Mouse (Mus musculus): Measurements from ENCODE around the gene Lsm4.

The Lsm4 gene

GRCm38 (mm10) chr8:70678679-70679078 is 5.6 kb downstream of the Lsm4 start:
- DNase-seq (ENCODE audit: extremely low spot score): no peak

- DNase-seq (ENCODE audit: extremely low spot score): no peak
Measured at GRCm38 (mm10) chr8:70679404-70679803, 6.4 kb downstream of the Lsm4 start.

- DNase-seq (ENCODE audit: extremely low spot score): no peak
Measured at GRCm38 (mm10) chr8:70680039-70680438, 7.0 kb downstream of the Lsm4 start.

GRCm38 (mm10) chr8:70681410-70681809 is 8.4 kb downstream of the Lsm4 start:
- DNase-seq (ENCODE audit: extremely low spot score): no peak

- DNase-seq (ENCODE audit: extremely low spot score): peak; percentile 47
Measured at GRCm38 (mm10) chr8:70682193-70682592, 9.1 kb downstream of the Lsm4 start.

GRCm38 (mm10) chr8:70682692-70683091 is 9.6 kb downstream of the Lsm4 start:
- DNase-seq (ENCODE audit: extremely low spot score): no peak

- DNase-seq (ENCODE audit: extremely low spot score): no peak
Measured at GRCm38 (mm10) chr8:70684291-70684690, 11.2 kb downstream of the Lsm4 start.

GRCm38 (mm10) chr8:70687576-70687975 is 14.5 kb downstream of the Lsm4 start:
- DNase-seq (ENCODE audit: extremely low spot score): no peak

GRCm38 (mm10) chr8:70688136-70688535 is 15.1 kb downstream of the Lsm4 start:
- DNase-seq (ENCODE audit: extremely low spot score): no peak

GRCm38 (mm10) chr8:70689892-70690390 is 16.9 kb downstream of the Lsm4 start:
- no peak for DNase-seq (ENCODE audit: extremely low spot score)

- no peak for DNase-seq (ENCODE audit: extremely low spot score)
Measured at GRCm38 (mm10) chr8:70691230-70691629, 18.2 kb downstream of the Lsm4 start.

- peak; percentile 93 for DNase-seq (ENCODE audit: extremely low spot score)
Measured at GRCm38 (mm10) chr8:70691727-70692231, 18.7 kb downstream of the Lsm4 start.

GRCm38 (mm10) chr8:70693636-70694035 is 20.6 kb downstream of the Lsm4 start:
- no peak for DNase-seq (ENCODE audit: extremely low spot score)

- no peak for DNase-seq (ENCODE audit: extremely low spot score)
Measured at GRCm38 (mm10) chr8:70695318-70696018, 22.4 kb downstream of the Lsm4 start.

- DNase-seq (ENCODE audit: extremely low spot score): peak; percentile 64
Measured at GRCm38 (mm10) chr8:70696019-70696885, 23.2 kb downstream of the Lsm4 start.

- DNase-seq (ENCODE audit: extremely low spot score): no peak
Measured at GRCm38 (mm10) chr8:70696946-70697345, 23.9 kb downstream of the Lsm4 start.

- DNase-seq (ENCODE audit: extremely low spot score): no peak
Measured at GRCm38 (mm10) chr8:70697366-70698250, 24.6 kb downstream of the Lsm4 start.

- peak; percentile 99 for DNase-seq (ENCODE audit: extremely low spot score)
Measured at GRCm38 (mm10) chr8:70698310-70699109, 25.5 kb downstream of the Lsm4 start, which contains the start of gene Jund. Jund (plus strand) TSS chr8:70698949.

- peak; percentile 73 for DNase-seq (ENCODE audit: extremely low spot score)
Measured at GRCm38 (mm10) chr8:70699116-70699833, 26.2 kb downstream of the Lsm4 start.

Data from embryo, embryonic 9.5 days (tissue).